Mouse (Mus musculus): Measurements from ENCODE around the gene Fezf2. TPM values are rescaled to one million over a fixed set of nuclear protein-coding genes. Genes with fewer than 3 reads are reported as not detected.

Gene Fezf2
- polyA plus RNA-seq, 1 experiment from 2014 or later = not detected

GRCm38 (mm10) chr14:12340238-12341074 is 7.5 kb downstream of the Fezf2 start:
- ATAC-seq = no peak
- Histone ChIP-seq H3K4me2 (replicated peaks) (no peak overlapping the region), H3K27ac (no peak overlapping the region), H3K9ac (no peak overlapping the region), H3K9me3 (no peaks in the 10 kb centered on the region), H3K36me3 (no peaks in the 10 kb centered on the region), H3K4me3 (replicated peaks) (no peak overlapping the region), H3K27me3 (replicated peaks) (peaks cover 88% of the 10 kb centered on the region), H3K4me1 (replicated peaks) (peaks cover 9% of the 10 kb centered on the region; the same call in 1 of the 2 replicates)
- WGBS = under 1% methylated on average over 19 of the region's 19 CpGs

GRCm38 (mm10) chr14:12338811-12339565 is 9.0 kb downstream of the Fezf2 start:
- no peak overlapping the region for H3K4me3 ChIP-seq (replicated peaks)
- H3K36me3 ChIP-seq = no peaks in the 10 kb centered on the region
- H3K4me2 ChIP-seq (replicated peaks) = no peak overlapping the region
- no peak overlapping the region for H3K9ac ChIP-seq
- no peak for ATAC-seq
- no peaks in the 10 kb centered on the region for H3K9me3 ChIP-seq
- H3K4me1 ChIP-seq (replicated peaks) = 0 out of 2 replicates have a peak, but pooled peaks cover 6% of the 10 kb centered on the region
- H3K27ac ChIP-seq = no peak overlapping the region
- H3K27me3 ChIP-seq (replicated peaks) = peaks cover 83% of the 10 kb centered on the region
- WGBS = 2% methylated on average over 10 of the region's 10 CpGs

- 5% methylated on average over 16 of the region's 16 CpGs for WGBS
- Histone ChIP-seq H3K36me3 (no peaks in the 10 kb centered on the region), H3K9me3 (no peaks in the 10 kb centered on the region), H3K27me3 (replicated peaks) (peaks cover 75% of the 10 kb centered on the region), H3K4me3 (replicated peaks) (no peak overlapping the region), H3K4me2 (replicated peaks) (no peak overlapping the region), H3K4me1 (replicated peaks) (0 out of 2 replicates have a peak, but pooled peaks cover 6% of the 10 kb centered on the region), H3K9ac (no peak overlapping the region), H3K27ac (no peak overlapping the region)
- ATAC-seq = no peak
These were observed 9.8 kb downstream of the Fezf2 start for GRCm38 (mm10) chr14:12337998-12338809.

- Histone ChIP-seq H3K4me1 (replicated peaks) (0 out of 2 replicates have a peak, but pooled peaks cover 6% of the 10 kb centered on the region), H3K36me3 (no peaks in the 10 kb centered on the region), H3K9me3 (no peaks in the 10 kb centered on the region), H3K27me3 (replicated peaks) (peaks cover 68% of the 10 kb centered on the region), H3K9ac (no peak overlapping the region), H3K4me3 (replicated peaks) (no peak overlapping the region), H3K27ac (no peak overlapping the region), H3K4me2 (replicated peaks) (no peak overlapping the region)
- 9% methylated on average over 8 of the region's 8 CpGs for WGBS
- no peak for ATAC-seq
These were observed 10.5 kb downstream of the Fezf2 start for GRCm38 (mm10) chr14:12337421-12337997.

- Histone ChIP-seq H3K27ac (no peak overlapping the region), H3K4me3 (replicated peaks) (no peak overlapping the region), H3K27me3 (replicated peaks) (peaks cover 43% of the 10 kb centered on the region), H3K4me1 (replicated peaks) (no peaks in the 10 kb centered on the region), H3K36me3 (no peaks in the 10 kb centered on the region), H3K9ac (no peak overlapping the region), H3K9me3 (no peaks in the 10 kb centered on the region), H3K4me2 (replicated peaks) (no peak overlapping the region)
- ATAC-seq = no peak
- WGBS = 43% methylated on average over 7 of the region's 7 CpGs
These were observed 13.1 kb downstream of the Fezf2 start for GRCm38 (mm10) chr14:12334925-12335324.

GRCm38 (mm10) chr14:12333622-12334021 is 14.4 kb downstream of the Fezf2 start:
- H3K27me3 ChIP-seq (replicated peaks) = peaks cover 34% of the 10 kb centered on the region
- no peak overlapping the region for H3K9ac ChIP-seq
- H3K4me1 ChIP-seq (replicated peaks) = no peaks in the 10 kb centered on the region
- WGBS = 81% methylated on average over 7 of the region's 7 CpGs
- H3K36me3 ChIP-seq = no peaks in the 10 kb centered on the region
- H3K4me2 ChIP-seq (replicated peaks) = no peak overlapping the region
- ATAC-seq = no peak
- H3K27ac ChIP-seq = no peak overlapping the region
- H3K9me3 ChIP-seq = no peaks in the 10 kb centered on the region
- no peak overlapping the region for H3K4me3 ChIP-seq (replicated peaks)

- Histone ChIP-seq H3K4me3 (replicated peaks) (no peak overlapping the region), H3K27me3 (replicated peaks) (no peaks in the 10 kb centered on the region), H3K4me1 (replicated peaks) (no peaks in the 10 kb centered on the region), H3K27ac (no peak overlapping the region), H3K9me3 (no peaks in the 10 kb centered on the region), H3K9ac (no peak overlapping the region), H3K4me2 (replicated peaks) (no peak overlapping the region), H3K36me3 (no peaks in the 10 kb centered on the region)
- no peak for ATAC-seq
- 57% methylated on average over 2 of the region's 2 CpGs for WGBS
These were observed 44.9 kb downstream of the Fezf2 start for GRCm38 (mm10) chr14:12303106-12303505.

GRCm38 (mm10) chr14:12300677-12301076 is 47.3 kb downstream of the Fezf2 start:
- Histone ChIP-seq H3K36me3 (no peaks in the 10 kb centered on the region), H3K4me1 (replicated peaks) (no peaks in the 10 kb centered on the region), H3K27ac (no peak overlapping the region), H3K9me3 (no peaks in the 10 kb centered on the region), H3K4me3 (replicated peaks) (no peak overlapping the region), H3K4me2 (replicated peaks) (no peak overlapping the region), H3K27me3 (replicated peaks) (no peaks in the 10 kb centered on the region), H3K9ac (no peak overlapping the region)
- WGBS = 72% methylated on average over 3 of the region's 3 CpGs
- ATAC-seq = no peak

- Histone ChIP-seq H3K4me2 (replicated peaks) (no peak overlapping the region), H3K9me3 (no peaks in the 10 kb centered on the region), H3K4me1 (replicated peaks) (no peaks in the 10 kb centered on the region), H3K27ac (no peak overlapping the region), H3K9ac (no peak overlapping the region), H3K27me3 (replicated peaks) (no peaks in the 10 kb centered on the region), H3K36me3 (no peaks in the 10 kb centered on the region), H3K4me3 (replicated peaks) (no peak overlapping the region)
- ATAC-seq = no peak
- WGBS = 74% methylated on average over 4 of the region's 4 CpGs
These were observed 47.7 kb downstream of the Fezf2 start for GRCm38 (mm10) chr14:12300275-12300674.

GRCm38 (mm10) chr14:12299654-12300053 is 48.3 kb downstream of the Fezf2 start:
- Histone ChIP-seq H3K27me3 (replicated peaks) (no peaks in the 10 kb centered on the region), H3K4me2 (replicated peaks) (no peak overlapping the region), H3K4me1 (replicated peaks) (no peaks in the 10 kb centered on the region), H3K27ac (no peak overlapping the region), H3K9ac (no peak overlapping the region), H3K9me3 (no peaks in the 10 kb centered on the region), H3K4me3 (replicated peaks) (no peak overlapping the region), H3K36me3 (no peaks in the 10 kb centered on the region)
- WGBS = 81% methylated on average over 6 of the region's 6 CpGs
- no peak for ATAC-seq

GRCm38 (mm10) chr14:12299171-12299570 is 48.8 kb downstream of the Fezf2 start:
- H3K9me3 ChIP-seq = no peaks in the 10 kb centered on the region
- H3K9ac ChIP-seq = no peak overlapping the region
- H3K4me1 ChIP-seq (replicated peaks) = no peaks in the 10 kb centered on the region
- ATAC-seq = no peak
- H3K27ac ChIP-seq = no peak overlapping the region
- no peak overlapping the region for H3K4me2 ChIP-seq (replicated peaks)
- H3K36me3 ChIP-seq = no peaks in the 10 kb centered on the region
- no peaks in the 10 kb centered on the region for H3K27me3 ChIP-seq (replicated peaks)
- H3K4me3 ChIP-seq (replicated peaks) = no peak overlapping the region

GRCm38 (mm10) chr14:12296391-12296790 is 51.6 kb downstream of the Fezf2 start:
- Histone ChIP-seq H3K4me2 (replicated peaks) (no peak overlapping the region), H3K4me1 (replicated peaks) (no peaks in the 10 kb centered on the region), H3K9me3 (no peaks in the 10 kb centered on the region), H3K27me3 (replicated peaks) (no peaks in the 10 kb centered on the region), H3K9ac (no peak overlapping the region), H3K36me3 (no peaks in the 10 kb centered on the region), H3K27ac (no peak overlapping the region), H3K4me3 (replicated peaks) (no peak overlapping the region)
- ATAC-seq = no peak
- 92% methylated on average over 7 of the region's 7 CpGs for whole genome bisulfite sequencing

All from intestine, embryonic 15.5 days (tissue).